Mouse (Mus musculus) spleen, adult 2 months (tissue): ENCODE measurements around the gene Atxn1. TPM values are rescaled to one million over a fixed set of nuclear protein-coding genes. Genes with fewer than 3 reads are reported as not detected.

ENCODE experiments used
- DNase-seq, 2 experiments: peaks; one replicate each; pipeline versions ENCODE4 v3.0.0 to v3.0.0-alpha.2; 2012 to 2021; ENCODE audit warnings: low spot score in 2 of 2, low read depth in 1 of 2
- H3K27ac ChIP-seq: fragments of 200-500 bp; 2 replicates; pipeline ENCODE4 v1.5.1; 2012; ENCODE audit warnings: low read length, inconsistent platforms; ENCODE audit not compliant: insufficient read depth
- H3K27me3 ChIP-seq: fragments of 200-500 bp; 2 replicates; pipeline ENCODE4 v1.6.1; 2012; ENCODE audit warnings: mild to moderate bottlenecking, moderate library complexity, low read length, inconsistent platforms; ENCODE audit not compliant: control insufficient read depth, insufficient read depth
- H3K36me3 ChIP-seq: fragments of 200-500 bp; 2 replicates; pipeline ENCODE4 v1.6.1; 2012; ENCODE audit warnings: mild to moderate bottlenecking, low read length, inconsistent platforms; ENCODE audit not compliant: control insufficient read depth, insufficient read depth
- H3K4me1 ChIP-seq: fragments of 200-500 bp; 2 replicates; pipeline ENCODE4 v1.6.1; 2011; ENCODE audit warnings: inconsistent platforms; ENCODE audit not compliant: control insufficient read depth, insufficient read depth, insufficient read length
- H3K4me3 ChIP-seq: fragments of 200-500 bp; 2 replicates; pipeline ENCODE4 v1.5.1; 2011; ENCODE audit warnings: mild to moderate bottlenecking, inconsistent platforms; ENCODE audit not compliant: insufficient read depth, insufficient read length; ENCODE audit errors: extremely low read depth
- CTCF ChIP-seq: fragments of 200-500 bp; IDR thresholded peaks from 2 replicates; pipeline ENCODE4 v1.5.1; 2011; ENCODE audit warnings: mild to moderate bottlenecking, inconsistent platforms; ENCODE audit not compliant: insufficient read depth, insufficient read length, insufficient replicate concordance; ENCODE audit errors: extremely low read depth
- POLR2A ChIP-seq: fragments of 200-500 bp; IDR thresholded peaks from 2 replicates; pipeline ENCODE4 v1.6.1; 2011; ENCODE audit warnings: low read depth, low read length, inconsistent platforms
- WGBS: fragments of 180-500 bp; shearing (Covaris S2); methylation state at CpG from one replicate; pipeline ENCODE4 v1.1.7; 2018; 5-methylcytosine and 5-hydroxymethylcytosine counted together
- polyA plus RNA-seq: library from polyadenylated mRNA; depleted of rRNA; stranded (reverse); fragments of >200 nt; gene quantifications from 2 replicates; pipeline ENCODE4 v1.2.3, GENCODE M21; 2012

Atxn1 gene
- polyA plus RNA-seq, 1 experiment = 10.6 TPM

DNA sequence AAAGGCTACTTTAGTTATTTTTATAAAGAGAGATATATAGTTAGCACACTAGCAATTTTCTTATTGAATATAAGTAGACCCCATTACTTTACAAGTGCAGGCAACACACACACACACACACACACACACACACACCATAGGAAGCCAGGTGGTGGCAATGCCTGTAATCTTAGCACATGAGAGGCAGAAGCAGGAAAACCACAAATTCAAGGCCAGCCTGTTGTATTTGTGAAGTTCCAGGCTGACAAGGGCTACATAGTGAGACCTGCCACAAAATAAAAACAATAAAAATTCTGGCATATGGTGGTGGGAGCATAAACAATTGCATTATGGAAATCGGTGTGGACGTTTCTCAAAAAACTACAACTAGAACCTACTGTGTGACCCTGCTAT, 88.4 kb downstream of the Atxn1 start:
- no peaks in the 10 kb centered on the region for H3K27me3 ChIP-seq
- WGBS = 44% methylated on average over 2 of the region's 2 CpGs
- H3K36me3 ChIP-seq = no peaks in the 10 kb centered on the region
- no peak overlapping the region for H3K4me3 ChIP-seq
- no peak for DNase-seq
- no peak overlapping the region for H3K27ac ChIP-seq
- TF ChIP-seq CTCF = no peak
- TF ChIP-seq POLR2A = no peak
- peaks cover 26% of the 10 kb centered on the region for H3K4me1 ChIP-seq

DNA sequence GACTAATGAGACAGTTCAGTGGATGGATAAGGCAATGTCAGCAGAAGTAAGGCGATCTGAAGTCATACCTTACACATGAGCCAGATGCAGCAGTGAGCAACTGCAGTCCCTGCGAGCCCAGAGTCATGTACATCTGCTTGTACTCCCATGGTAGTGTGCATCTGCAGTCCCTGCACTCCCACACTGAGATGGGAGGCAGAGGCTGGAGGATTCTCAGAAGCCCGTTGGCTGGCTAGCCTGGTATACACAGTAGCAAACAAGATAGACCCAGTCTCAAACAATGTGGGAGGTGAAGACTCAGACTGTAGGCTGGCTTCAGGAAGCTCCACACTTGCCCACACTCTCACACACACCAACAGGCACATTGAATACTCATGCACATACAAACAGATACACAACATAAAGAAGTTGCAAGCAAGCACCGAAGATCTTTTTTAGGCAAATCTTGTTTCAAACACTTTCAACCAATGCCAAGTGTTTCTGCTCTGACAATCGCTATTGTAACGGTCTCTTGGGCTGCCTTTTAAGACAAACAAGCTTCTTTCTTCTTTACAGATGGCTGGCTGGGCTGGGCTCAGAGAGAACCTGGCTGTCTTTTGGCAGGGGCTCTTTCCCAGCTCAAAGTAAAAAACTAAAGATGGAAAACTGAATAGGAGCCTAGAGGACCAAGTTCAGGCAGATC, 89.0 kb downstream of the Atxn1 start:
- no peaks in the 10 kb centered on the region for H3K27me3 ChIP-seq
- DNase-seq = no peak
- no peaks in the 10 kb centered on the region for H3K36me3 ChIP-seq
- no peak overlapping the region for H3K4me3 ChIP-seq
- H3K27ac ChIP-seq = peak overlapping the region; percentile 22; the same call in 1 of the 2 replicates
- 50% methylated on average over 6 of the region's 6 CpGs for WGBS
- no peak for TF ChIP-seq POLR2A
- TF ChIP-seq CTCF = no peak
- peaks cover 26% of the 10 kb centered on the region for H3K4me1 ChIP-seq

DNA sequence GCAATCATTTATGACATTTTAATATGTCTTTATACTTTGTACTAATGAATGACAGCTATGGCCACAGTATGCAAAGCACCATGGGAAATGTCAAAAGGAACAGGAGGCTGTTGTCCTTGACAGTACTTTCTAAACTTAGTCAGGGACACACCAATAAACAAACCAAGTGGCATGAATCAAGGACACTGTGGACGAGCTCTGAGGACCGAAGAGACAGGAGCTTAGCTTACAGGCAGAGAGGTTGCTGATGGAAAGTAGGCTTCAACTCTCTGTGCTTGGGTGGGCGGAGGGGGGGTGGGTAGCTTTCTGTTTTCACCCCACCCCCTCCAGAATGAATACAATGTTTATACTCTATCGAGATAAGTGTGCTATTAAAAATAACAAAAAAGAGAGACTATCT, 90.6 kb downstream of the Atxn1 start:
- no peak overlapping the region for H3K27ac ChIP-seq
- TF ChIP-seq POLR2A (no peak), CTCF (no peak)
- DNase-seq = no peak
- no peaks in the 10 kb centered on the region for H3K27me3 ChIP-seq
- no peak overlapping the region for H3K4me3 ChIP-seq
- 93% methylated on average over 4 of the region's 4 CpGs for WGBS
- H3K4me1 ChIP-seq = peaks cover 26% of the 10 kb centered on the region
- no peaks in the 10 kb centered on the region for H3K36me3 ChIP-seq

DNA sequence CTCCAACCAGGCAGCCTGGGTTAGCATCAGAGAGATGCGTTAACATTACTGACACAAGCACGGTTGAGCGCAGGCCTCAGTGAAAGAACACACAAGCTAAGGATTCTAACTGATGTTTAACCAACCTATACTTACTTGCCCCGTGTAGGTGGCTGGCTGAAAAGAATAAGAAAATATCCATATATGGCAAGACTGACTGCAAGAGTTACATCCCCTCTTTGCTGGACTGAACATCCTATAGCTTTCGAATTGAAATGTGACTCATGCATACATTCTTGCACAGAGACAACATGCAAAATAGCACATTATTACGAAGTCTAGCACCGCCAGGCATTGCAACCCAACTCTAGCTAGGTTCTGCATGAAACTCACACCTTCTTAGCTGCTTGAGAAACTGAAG, 91.8 kb downstream of the Atxn1 start:
- TF ChIP-seq CTCF (no peak), POLR2A (no peak)
- Histone ChIP-seq H3K4me3 (no peak overlapping the region), H3K27me3 (no peaks in the 10 kb centered on the region), H3K36me3 (no peaks in the 10 kb centered on the region), H3K4me1 (peaks cover 26% of the 10 kb centered on the region), H3K27ac (no peak overlapping the region)
- WGBS = 62% methylated on average over 7 of the region's 7 CpGs
- no peak for DNase-seq

DNA sequence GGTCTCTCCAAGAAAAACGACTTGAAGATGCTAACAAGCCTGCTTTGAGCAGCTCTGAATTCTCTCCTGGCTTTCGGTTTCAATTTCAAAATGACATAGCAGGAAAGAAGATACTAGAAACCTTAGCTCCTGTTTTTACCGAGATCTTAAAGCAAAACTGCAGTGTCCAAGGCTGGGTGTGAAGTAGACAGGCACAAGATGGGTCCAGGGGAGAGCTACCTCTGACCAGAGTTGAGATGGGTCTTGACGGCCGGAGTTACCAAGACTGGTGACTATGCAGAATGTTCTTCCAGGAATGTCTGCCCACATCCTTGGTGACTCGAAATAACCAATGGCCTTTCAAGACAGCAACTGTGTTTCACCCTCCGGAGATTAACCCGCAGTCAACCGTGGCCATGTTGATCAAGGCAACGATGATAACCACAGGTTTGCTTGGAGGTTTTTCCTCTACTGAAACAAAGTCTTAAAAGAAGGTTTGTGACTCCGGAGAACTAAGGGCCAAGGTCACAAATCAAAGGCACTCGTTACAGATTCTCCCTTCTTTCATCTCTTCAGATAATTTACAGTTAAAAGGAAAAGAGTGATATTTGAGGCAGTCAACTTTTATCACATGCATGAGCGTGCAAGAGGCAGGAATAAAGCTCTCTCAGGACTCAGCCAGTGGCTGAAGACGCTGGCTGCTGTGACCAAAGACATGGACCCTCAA, 92.6 kb downstream of the Atxn1 start:
- Histone ChIP-seq H3K4me3 (peak overlapping the region; percentile 67), H3K27ac (peak overlapping the region; percentile 85), H3K4me1 (peaks cover 24% of the 10 kb centered on the region), H3K36me3 (no peaks in the 10 kb centered on the region), H3K27me3 (no peaks in the 10 kb centered on the region)
- WGBS = 7% methylated on average over 14 of the region's 14 CpGs
- TF ChIP-seq POLR2A (no peak), CTCF (no peak)
- DNase-seq = peak in 1 of 2 experiments; percentile 45

DNA sequence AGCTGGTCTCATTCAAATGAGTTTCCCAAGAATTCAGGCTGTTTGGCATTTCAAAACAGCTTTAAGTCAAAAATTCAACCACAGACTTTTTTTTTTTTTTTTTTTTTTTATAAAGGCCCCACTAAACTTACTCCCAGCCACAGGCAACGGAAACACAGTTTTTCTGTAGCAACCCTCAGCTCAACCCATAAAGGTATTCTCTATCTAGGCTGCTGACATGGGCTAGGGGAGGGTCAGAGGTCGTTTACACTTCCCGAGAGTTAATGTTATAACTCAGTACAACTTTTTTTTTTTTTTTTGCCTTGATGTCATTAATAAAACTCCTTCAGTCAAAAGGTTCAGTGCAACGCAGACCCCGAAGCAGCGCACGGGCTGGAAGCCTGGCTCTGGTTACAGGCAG, 93.3 kb downstream of the Atxn1 start:
- WGBS = 24% methylated on average over 7 of the region's 7 CpGs
- H3K36me3 ChIP-seq = no peaks in the 10 kb centered on the region
- peak overlapping the region; percentile 85 for H3K27ac ChIP-seq
- H3K4me1 ChIP-seq = peaks cover 18% of the 10 kb centered on the region
- TF ChIP-seq POLR2A (no peak), CTCF (no peak)
- H3K4me3 ChIP-seq = peak overlapping the region; percentile 67
- no peak for DNase-seq
- no peaks in the 10 kb centered on the region for H3K27me3 ChIP-seq

DNA sequence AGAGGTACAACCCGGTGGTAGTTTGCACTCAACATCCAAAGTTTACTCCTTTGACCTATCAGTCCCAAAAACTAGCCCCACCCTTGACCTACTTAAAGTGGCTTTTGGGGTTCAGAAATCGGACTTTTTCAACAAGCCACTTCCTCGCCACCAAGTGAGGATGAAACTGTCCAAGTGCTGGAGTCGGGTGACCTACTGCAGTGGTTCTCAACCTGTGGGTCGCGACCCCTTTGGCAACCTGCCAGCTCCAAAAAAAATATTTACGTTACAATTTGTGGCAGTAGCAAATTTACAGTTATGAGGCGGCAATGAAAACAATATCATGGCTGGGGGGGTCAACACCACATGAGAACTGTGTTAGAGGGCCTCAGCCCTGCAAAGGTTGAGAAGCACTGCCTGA, 95.9 kb downstream of the Atxn1 start:
- TF ChIP-seq CTCF (no peak), POLR2A (no peak)
- no peak overlapping the region for H3K4me3 ChIP-seq
- H3K36me3 ChIP-seq = no peaks in the 10 kb centered on the region
- WGBS = 63% methylated on average over 8 of the region's 8 CpGs
- DNase-seq = no peak
- H3K27ac ChIP-seq = no peak overlapping the region
- no peaks in the 10 kb centered on the region for H3K27me3 ChIP-seq
- peaks cover 8% of the 10 kb centered on the region; the same call in 1 of the 2 replicates for H3K4me1 ChIP-seq
